Mouse (Mus musculus): ENCODE results near the gene Htra1.

DNA sequence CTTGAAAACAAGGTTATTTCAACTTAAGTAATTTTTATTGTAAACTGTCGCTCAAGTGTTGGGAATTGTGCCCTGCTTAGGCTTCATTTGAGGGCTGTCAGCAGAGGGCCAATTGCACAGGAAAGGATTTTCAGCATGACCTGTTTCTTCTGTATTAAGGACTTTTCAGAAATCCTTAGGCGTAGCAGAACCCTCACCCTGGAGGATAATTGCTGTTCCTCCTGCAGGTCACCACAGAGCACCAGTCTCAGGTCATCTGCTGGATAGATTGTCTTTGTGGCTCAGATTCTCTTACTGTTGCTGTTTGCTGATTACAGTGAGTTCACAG is 40.3 kb upstream of the Htra1 start:
- TF ChIP-seq CTCF (IDR thresholded peaks at IDR 0.05; ENCODE audit: borderline replicate concordance, insufficient read depth, low read depth, low read length) (no peak), POLR2A (IDR thresholded peaks at IDR 0.05; ENCODE audit: borderline replicate concordance, insufficient read depth, low read length) (no peak)

All from cerebellum, adult 2 months (tissue).